ENCODE assay signal across 19 mouse cellular contexts in genomic region chr4:148990038-148990437, GRCm38 (mm10).
A peak's percentile ranks its signal among the peaks of the same experiment; 100 is the strongest.
DNase-seq lines count a peak whose midpoint lies in the region; ATAC-seq and TF ChIP-seq lines count a peak whose summit lies in the region.
"Had no signal": no experiment of that assay in that cellular context is flagged by ENCODE, and none has a peak within 500 bp of the region (broad histone marks: within the 10 kb centered on the region; RNA-seq: fewer than 3 reads in every experiment).

No protein-coding gene starts in this region.

- H3K9ac ChIP-seq in kidney, postnatal 0 days (ENCODE audit: low read depth, low read length), result 0 out of 2 replicates have a peak overlapping the region, but pooled peaks have one; percentile 6
- 0 out of 2 replicates have a peak overlapping the region, but pooled peaks have one; percentile 19 for H3K9ac ChIP-seq in limb, embryonic 13.5 days
- H3K9ac ChIP-seq in midbrain, embryonic 16.5 days (ENCODE audit: low read depth, low read length), result no peak overlapping the region; the same call in 1 of the 2 replicates
- H3K9ac ChIP-seq: forebrain, embryonic 12.5 days; heart, embryonic 12.5 days; liver, embryonic 15.5 days had no signal

- H3K36me3 ChIP-seq in kidney, postnatal 0 days (ENCODE audit: insufficient read depth, low read length), result no peaks in the 10 kb centered on the region
- H3K36me3 ChIP-seq in limb, embryonic 13.5 days, result no peaks in the 10 kb centered on the region
- no peaks in the 10 kb centered on the region for H3K36me3 ChIP-seq in midbrain, embryonic 16.5 days (ENCODE audit: control insufficient read depth, insufficient read depth, low read length)
- H3K36me3 ChIP-seq: forebrain, embryonic 12.5 days; heart, embryonic 12.5 days; liver, embryonic 15.5 days had no signal

- H3K4me3 ChIP-seq in kidney, postnatal 0 days (replicated peaks; ENCODE audit: low read depth, low read length), result no peak overlapping the region
- no peak overlapping the region for H3K4me3 ChIP-seq in limb, embryonic 13.5 days
- no peak overlapping the region for H3K4me3 ChIP-seq in midbrain, embryonic 16.5 days (ENCODE audit: low read depth, low read length)
- H3K4me3 ChIP-seq: forebrain, embryonic 12.5 days; heart, embryonic 12.5 days; liver, embryonic 15.5 days; megakaryocyte, embryonic 14.5 days had no signal

- no peak overlapping the region for H3K4me2 ChIP-seq in kidney, postnatal 0 days (ENCODE audit: low read length)
- H3K4me2 ChIP-seq in limb, embryonic 13.5 days (replicated peaks), result no peak overlapping the region
- no peak overlapping the region for H3K4me2 ChIP-seq in midbrain, embryonic 16.5 days (ENCODE audit: low read length)
- H3K4me2 ChIP-seq: forebrain, embryonic 12.5 days; heart, embryonic 12.5 days; liver, embryonic 15.5 days had no signal

- 33% methylated on average over 2 of the region's 2 CpGs for WGBS in kidney, postnatal 0 days
- WGBS in limb, embryonic 13.5 days, result 7% methylated on average over 2 of the region's 2 CpGs
- 31% methylated on average over 2 of the region's 2 CpGs for WGBS in midbrain, embryonic 16.5 days

- no peak overlapping the region for H3K27ac ChIP-seq in kidney, postnatal 0 days
- no peak overlapping the region for H3K27ac ChIP-seq in limb, embryonic 13.5 days
- H3K27ac ChIP-seq in midbrain, embryonic 16.5 days (ENCODE audit: low read length), result no peak overlapping the region
- H3K27ac ChIP-seq: liver, embryonic 15.5 days had no signal

- no peaks in the 10 kb centered on the region for H3K27me3 ChIP-seq in kidney, postnatal 0 days (ENCODE audit: insufficient read depth, low read length)
- peaks cover 51% of the 10 kb centered on the region for H3K27me3 ChIP-seq in limb, embryonic 13.5 days
- H3K27me3 ChIP-seq in midbrain, embryonic 16.5 days (ENCODE audit: control insufficient read depth, insufficient read depth, low read depth, low read length), result no peaks in the 10 kb centered on the region
- H3K27me3 ChIP-seq: forebrain, embryonic 12.5 days; heart, embryonic 12.5 days; liver, embryonic 15.5 days; megakaryocyte, embryonic 14.5 days had no signal

- TF ChIP-seq CTCF in kidney, postnatal 0 days (IDR thresholded peaks at IDR 0.05; ENCODE audit: low read depth), result no peak

- ATAC-seq in kidney, postnatal 0 days (replicated peaks; ENCODE audit: low FRiP score, low read depth), result no peak
- ATAC-seq in limb, embryonic 13.5 days (ENCODE audit: low FRiP score, low read depth), result no peak
- no peak for ATAC-seq in midbrain, embryonic 16.5 days
- ATAC-seq: intestine, embryonic 16.5 days had no signal

- no peaks in the 10 kb centered on the region for H3K9me3 ChIP-seq in kidney, postnatal 0 days (replicated peaks; ENCODE audit: low read length)
- no peaks in the 10 kb centered on the region for H3K9me3 ChIP-seq in limb, embryonic 13.5 days
- H3K9me3 ChIP-seq in midbrain, embryonic 16.5 days (replicated peaks; ENCODE audit: control insufficient read depth, low read length, poor library complexity, severe bottlenecking), result no peaks in the 10 kb centered on the region
- H3K9me3 ChIP-seq: forebrain, embryonic 12.5 days; heart, embryonic 12.5 days; liver, embryonic 15.5 days; megakaryocyte, embryonic 14.5 days had no signal

- H3K4me1 ChIP-seq in kidney, postnatal 0 days (replicated peaks; ENCODE audit: insufficient read depth, low read length), result peaks cover 29% of the 10 kb centered on the region
- peaks cover 60% of the 10 kb centered on the region for H3K4me1 ChIP-seq in limb, embryonic 13.5 days
- peaks cover 19% of the 10 kb centered on the region for H3K4me1 ChIP-seq in midbrain, embryonic 16.5 days (ENCODE audit: control insufficient read depth, insufficient read depth, low read length)

- DNase-seq in embryo, embryonic 11 days, result peak; percentile 51
- DNase-seq in embryo, embryonic 10 days (ENCODE audit: low spot score), result no peak
- no peak for DNase-seq in kidney, postnatal 0 days (ENCODE audit: low spot score)
- DNase-seq in kidney, adult 9 months, result no peak
- DNase-seq in cerebellum, postnatal 36 days, result no peak
- DNase-seq in adrenal gland, adult (ENCODE audit: inconsistent age in 2 of 2, low spot score in 1 of 2), result no peak
- DNase-seq: adrenal gland, postnatal 10 days; cerebellum, adult 11-12 months; heart, postnatal 4 days; layer of hippocampus, postnatal 36 days; lung, postnatal 14 days; thymus, postnatal 25 days had no signal
